Mouse (Mus musculus) ES-E14 (cell line): ENCODE measurements around the gene Ksr1. TPM values are rescaled to one million over a fixed set of nuclear protein-coding genes. Genes with fewer than 3 reads are reported as not detected.
A peak's percentile ranks its signal among the peaks of the same experiment; 100 is the strongest.

Source experiments
- DNase-seq: peaks from one replicate; pipeline ENCODE4 v3.0.0-alpha.2; 2013; ENCODE audit warnings: low read depth, low spot score
- H3K27ac ChIP-seq: 2 replicates; pipeline ENCODE4 v1.5.1; 2012; ENCODE audit warnings: low read depth, mild to moderate bottlenecking, low read length, moderate library complexity, mixed read lengths; ENCODE audit not compliant: poor library complexity, insufficient read depth, severe bottlenecking
- H3K36me3 ChIP-seq: 2 replicates; pipeline ENCODE4 v1.6.1; 2012; ENCODE audit warnings: mild to moderate bottlenecking, low read length, moderate library complexity, mixed read lengths; ENCODE audit not compliant: control insufficient read depth, poor library complexity, insufficient read depth, severe bottlenecking
- H3K4me1 ChIP-seq, 2 experiments: fragments of 150-350 bp in 1 of 2; sonication (generic) in 1 of 2; 2 replicates each; pipeline ENCODE4 v1.6.1; 2012; ENCODE audit warnings: low read length in 2 of 2, mild to moderate bottlenecking in 1 of 2, mixed read lengths in 1 of 2; ENCODE audit not compliant: control insufficient read depth in 2 of 2, insufficient read depth in 2 of 2, poor library complexity in 1 of 2
- H3K4me3 ChIP-seq, 2 experiments: fragments of 150-350 bp in 1 of 2; sonication (generic) in 1 of 2; 2 replicates each; pipeline ENCODE4 v1.5.1; 2012; ENCODE audit warnings: low read length in 2 of 2, low read depth in 1 of 2, mild to moderate bottlenecking in 1 of 2, mixed read lengths in 1 of 2; ENCODE audit not compliant: insufficient read depth in 1 of 2, poor library complexity in 1 of 2, severe bottlenecking in 1 of 2
- H3K9ac ChIP-seq: 2 replicates; pipeline ENCODE4 v1.6.1; 2012; ENCODE audit warnings: low read depth, mild to moderate bottlenecking, low read length, mixed read lengths; ENCODE audit not compliant: poor library complexity, insufficient read depth, severe bottlenecking
- H3K9me3 ChIP-seq: fragments of 150-350 bp; sonication (generic); 2 replicates; pipeline ENCODE4 v1.6.1; 2012; ENCODE audit warnings: low read depth, mild to moderate bottlenecking, low read length; ENCODE audit not compliant: control insufficient read depth, insufficient read depth
- CHD2 ChIP-seq: IDR thresholded peaks from 2 replicates; pipeline ENCODE4 v1.6.1; 2014; ENCODE audit warnings: mild to moderate bottlenecking, low read depth, low read length, inconsistent platforms
- HCFC1 ChIP-seq: IDR thresholded peaks from 2 replicates; pipeline ENCODE4 v1.6.1; 2012; ENCODE audit warnings: low read length, inconsistent platforms, borderline replicate concordance; ENCODE audit not compliant: insufficient read depth
- MAFK ChIP-seq: IDR thresholded peaks from 2 replicates; pipeline ENCODE4 v1.6.1; 2014; ENCODE audit warnings: mild to moderate bottlenecking, low read depth, low read length, inconsistent platforms; ENCODE audit not compliant: insufficient read depth
- ZC3H11A ChIP-seq: IDR thresholded peaks from 2 replicates; pipeline ENCODE4 v1.6.1; 2012; ENCODE audit warnings: low read depth, mild to moderate bottlenecking, inconsistent platforms, low read length, borderline replicate concordance
- ZNF384 ChIP-seq: IDR thresholded peaks from 2 replicates; pipeline ENCODE4 v1.6.1; 2012; ENCODE audit warnings: low read depth, low read length, inconsistent platforms
- in situ Hi-C, 2 experiments: fragments of 600-800 bp; cut with MboI; formaldehyde crosslinking; loops; one replicate each; pipeline ENCODE4 v1.15.1; 2025; ENCODE audit warnings: low sequenced_read_pairs in 2 of 2, inconsistent platforms in 1 of 2; ENCODE audit not compliant: unreplicated experiment in 2 of 2
- total RNA-seq: library from RNA; depleted of rRNA; stranded (reverse); fragments of 300-350 nt; gene quantifications from 2 replicates; pipeline ENCODE4 v1.2.3, GENCODE M21; 2012

Ksr1 gene
- total RNA-seq, 1 experiment, result 11.3 TPM

- no peak overlapping the region for H3K4me3 ChIP-seq
- H3K9ac ChIP-seq, result no peak overlapping the region
- H3K27ac ChIP-seq, result no peak overlapping the region
- peaks cover 7 to 23% of the 10 kb centered on the region in 2 experiments; a peak in 3 of 4 replicates for H3K4me1 ChIP-seq
- no peaks in the 10 kb centered on the region for H3K9me3 ChIP-seq
- no peaks in the 10 kb centered on the region for H3K36me3 ChIP-seq
- no peak for DNase-seq
- TF ChIP-seq ZNF384 (no peak), HCFC1 (no peak), ZC3H11A (no peak), CHD2 (no peak), MAFK (no peak)
- in situ Hi-C loops, result no loop called here
These were observed 169.3 kb downstream of the Ksr1 start for GRCm38 (mm10) chr11:78976731-78977510.

- in situ Hi-C loops, result no loop called here
- peak overlapping the region; percentile 19 to 36; a peak in 3 of 4 replicates for H3K4me3 ChIP-seq
- TF ChIP-seq HCFC1, result no peak
- TF ChIP-seq CHD2, result no peak
- no peak for TF ChIP-seq ZC3H11A
- TF ChIP-seq ZNF384, result no peak
- no peak for TF ChIP-seq MAFK
- H3K36me3 ChIP-seq, result no peaks in the 10 kb centered on the region
- H3K9ac ChIP-seq, result no peak overlapping the region
- no peak for DNase-seq
- H3K9me3 ChIP-seq, result no peaks in the 10 kb centered on the region
- peaks cover 7 to 23% of the 10 kb centered on the region in 2 experiments; a peak in 3 of 4 replicates for H3K4me1 ChIP-seq
- no peak overlapping the region for H3K27ac ChIP-seq
These were observed 172.6 kb downstream of the Ksr1 start for GRCm38 (mm10) chr11:78973381-78974150.

GRCm38 (mm10) chr11:78972811-78973351, 173.3 kb downstream of the Ksr1 start:
- 0 out of 4 replicates have a peak overlapping the region, but pooled peaks of 1 of the 2 experiments have one; percentile 5 for H3K4me3 ChIP-seq
- no peak overlapping the region for H3K9ac ChIP-seq
- in situ Hi-C loops, result no loop called here
- H3K27ac ChIP-seq, result no peak overlapping the region
- peaks cover 4 to 22% of the 10 kb centered on the region in 2 experiments; a peak in 3 of 4 replicates for H3K4me1 ChIP-seq
- no peaks in the 10 kb centered on the region for H3K9me3 ChIP-seq
- no peak for DNase-seq
- no peak for TF ChIP-seq HCFC1
- TF ChIP-seq CHD2, result no peak
- TF ChIP-seq ZNF384, result no peak
- TF ChIP-seq ZC3H11A, result no peak
- TF ChIP-seq MAFK, result no peak
- no peaks in the 10 kb centered on the region for H3K36me3 ChIP-seq

- H3K9me3 ChIP-seq, result no peaks in the 10 kb centered on the region
- no peak overlapping the region for H3K27ac ChIP-seq
- H3K9ac ChIP-seq, result no peak overlapping the region
- no peak for DNase-seq
- H3K4me3 ChIP-seq, result no peak overlapping the region
- peaks cover 6 to 27% of the 10 kb centered on the region in 2 experiments; a peak in 3 of 4 replicates for H3K4me1 ChIP-seq
- TF ChIP-seq MAFK, result no peak
- TF ChIP-seq ZNF384, result no peak
- TF ChIP-seq CHD2, result no peak
- no peak for TF ChIP-seq ZC3H11A
- no peak for TF ChIP-seq HCFC1
- no peaks in the 10 kb centered on the region for H3K36me3 ChIP-seq
- in situ Hi-C loops, result no loop called here
These were observed 173.9 kb downstream of the Ksr1 start for GRCm38 (mm10) chr11:78972328-78972727.
